Comparison of ENCODE assay signal across 8 mouse cellular contexts in genomic region chr4:154636721-154637311, GRCm38 (mm10). TPM values are rescaled to one million over a fixed set of nuclear protein-coding genes. Genes with fewer than 3 reads are reported as not detected.
A peak's percentile ranks its signal among the peaks of the same experiment; 100 is the strongest.
DNase-seq lines count a peak whose midpoint lies in the region; ATAC-seq and TF ChIP-seq lines count a peak whose summit lies in the region.

TSS of gene Prdm16 (minus strand) at chr4:154636873.

- TF ChIP-seq POLR2A in thymus, adult 2 months (IDR thresholded peaks at IDR 0.05; ENCODE audit: control insufficient read depth, extremely low read depth, insufficient read depth, low read length, poor library complexity) = no peak

- 1% methylated on average over 47 of the region's 47 CpGs for WGBS in thymus, adult 2 months
- under 1% methylated on average over 47 of the region's 47 CpGs for WGBS in heart, embryonic 16.5 days

- no peak within 1 kb of the TSS for H3K27ac ChIP-seq in thymus, adult 2 months (ENCODE audit: control insufficient read depth, insufficient read depth, low read length)
- H3K27ac ChIP-seq in heart, embryonic 16.5 days (ENCODE audit: low read length) = peak within 1 kb of the TSS; percentile 96

- H3K4me3 ChIP-seq in thymus, adult 2 months (ENCODE audit: control insufficient read depth, insufficient read depth, low read length) = peak within 1 kb of the TSS; percentile 38
- peak within 1 kb of the TSS; percentile 78 for H3K4me3 ChIP-seq in heart, embryonic 16.5 days (ENCODE audit: low read length)

- no peaks in the 10 kb centered on the region for H3K9me3 ChIP-seq in heart, embryonic 16.5 days (replicated peaks; ENCODE audit: control insufficient read depth, low read length)

- peak within 1 kb of the TSS; percentile 81 for H3K9ac ChIP-seq in heart, embryonic 16.5 days (ENCODE audit: low read length)

- no peak for DNase-seq in thymus, adult 2 months
- DNase-seq in thymus, postnatal 36 days = no peak
- peak; percentile 81 for DNase-seq in embryo, embryonic 9.5 days (ENCODE audit: extremely low spot score)
- peak; percentile 70 for DNase-seq in kidney, postnatal 10 days
- peak; percentile 70 for DNase-seq in lung, postnatal 36 days
- peak; percentile 35 for DNase-seq in yolk sac, embryonic 10.5 days (ENCODE audit: low spot score)
- no peak for DNase-seq in spleen, postnatal 4 days (ENCODE audit: low spot score in 2 of 2)

- ATAC-seq in heart, embryonic 16.5 days (replicated peaks; ENCODE audit: extremely low read depth, insufficient read depth, low FRiP score) = peak; percentile 47

- H3K4me1 ChIP-seq in thymus, adult 2 months (replicated peaks; ENCODE audit: control insufficient read depth, insufficient read depth, low read length) = 0 out of 2 replicates have a peak, but pooled peaks cover 5% of the 10 kb centered on the region
- H3K4me1 ChIP-seq in heart, embryonic 16.5 days (ENCODE audit: control insufficient read depth, insufficient read depth, low read length) = peaks cover 12% of the 10 kb centered on the region

- H3K27me3 ChIP-seq in thymus, adult 2 months (ENCODE audit: control insufficient read depth, insufficient read depth, low read length) = peaks cover 31% of the 10 kb centered on the region
- H3K27me3 ChIP-seq in heart, embryonic 16.5 days (ENCODE audit: control insufficient read depth, insufficient read depth, low read length) = peaks cover 43% of the 10 kb centered on the region

- peak within 1 kb of the TSS; percentile 65 for H3K4me2 ChIP-seq in heart, embryonic 16.5 days (ENCODE audit: low read depth, low read length)

- no peak for TF ChIP-seq CTCF in thymus, adult 2 months (IDR thresholded peaks at IDR 0.05; ENCODE audit: borderline replicate concordance, control insufficient read depth, extremely low read depth, insufficient read depth, low read length, poor library complexity)

- H3K36me3 ChIP-seq in thymus, adult 2 months (ENCODE audit: control insufficient read depth, insufficient read depth, low read length) = no peaks in the 10 kb centered on the region
- H3K36me3 ChIP-seq in heart, embryonic 16.5 days (ENCODE audit: control insufficient read depth, insufficient read depth) = no peaks in the 10 kb centered on the region

RNA-seq across cellular contexts. Expression of gene Prdm16, which starts in this region (rescaled TPM):
- polyA plus RNA-seq in thymus, adult 2 months (2012; rRNA removed) = 4.5 and 7.7 TPM in 2 replicates
- polyA plus RNA-seq in heart, embryonic 16.5 days (2015; fragmentation: Nextera tagmentation; extraction: Ambion mirVana) = 18.2 and 21.9 TPM in 2 replicates

Comparison
In these comparisons a context has a peak if more than half of its experiments do, and no peak if none do; other contexts are left out.
1. DNase-seq: peak in embryo, embryonic 9.5 days (single experiment), kidney, postnatal 10 days (single experiment), lung, postnatal 36 days (single experiment) and yolk sac, embryonic 10.5 days (single experiment); none in thymus, adult 2 months (single experiment), thymus, postnatal 36 days (0 of 2) and spleen, postnatal 4 days (0 of 2).